Mouse (Mus musculus) neutrophil, adult 5-6 weeks (primary cell): ENCODE data around the gene Eif2a. TPM values are rescaled to one million over a fixed set of nuclear protein-coding genes. Genes with fewer than 3 reads are reported as not detected.

ENCODE experiments used
- ATAC-seq: fragments of 151-379, 151-347 bp; 2 replicates; pipeline ENCODE4 v1.8.0; 2017; ENCODE audit warnings: mild to moderate bottlenecking, moderate TSS enrichment; ENCODE audit not compliant: insufficient number of reproducible peaks, poor library complexity, low FRiP score, severe bottlenecking; ENCODE audit errors: extremely low read depth
- total RNA-seq: library from RNA; stranded (forward); fragments of 200-1000 nt; gene quantifications from 2 replicates; pipeline ENCODE4 v1.2.3, GENCODE M21; 2017

Eif2a gene
- total RNA-seq, result 33.6 and 43.1 TPM in 2 replicates

DNA sequence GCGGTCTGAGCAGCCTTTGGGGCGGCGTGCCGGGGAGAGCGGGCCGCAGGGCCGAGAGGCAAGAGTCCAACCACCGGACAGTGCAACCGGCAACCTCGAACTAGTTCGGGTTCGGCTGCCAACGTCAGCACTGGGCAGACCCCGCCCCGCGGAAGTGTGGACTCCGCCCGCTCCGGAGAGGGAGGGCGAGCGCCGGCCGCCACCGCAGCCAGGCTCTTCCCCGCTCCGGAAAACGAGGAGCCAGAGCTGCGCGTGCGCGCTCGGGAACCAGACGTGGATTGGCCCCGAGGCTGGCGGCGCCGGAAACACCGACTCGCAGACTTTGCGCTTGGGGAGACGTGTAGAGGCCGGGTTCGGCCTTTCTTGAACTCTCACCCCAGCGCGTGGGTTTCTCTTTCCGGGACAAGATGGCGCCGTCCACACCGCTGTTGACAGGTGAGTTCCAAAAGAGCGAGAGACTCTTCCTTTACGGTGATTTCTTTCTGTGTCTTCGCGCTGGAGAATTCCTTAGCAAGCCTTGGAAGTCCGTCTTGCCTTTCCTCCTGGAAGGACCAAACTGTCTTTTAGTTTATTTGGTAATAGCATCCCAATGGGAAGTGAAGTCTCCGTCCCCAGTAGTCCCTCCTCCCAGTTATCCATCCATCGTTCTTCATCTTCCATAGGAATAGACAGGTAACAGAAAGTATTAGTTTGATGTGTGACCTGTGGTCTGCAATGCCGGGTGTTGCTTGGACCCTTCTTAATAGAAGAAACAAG is at the start of gene Eif2a, which contains the start of gene Serp1:
Eif2a (plus strand) TSS at position 170 of the 756 bp plus-strand sequence.
Serp1 (minus strand) TSS at position 241 of the 756 bp plus-strand sequence.
- ATAC-seq, result peak; percentile 95

DNA sequence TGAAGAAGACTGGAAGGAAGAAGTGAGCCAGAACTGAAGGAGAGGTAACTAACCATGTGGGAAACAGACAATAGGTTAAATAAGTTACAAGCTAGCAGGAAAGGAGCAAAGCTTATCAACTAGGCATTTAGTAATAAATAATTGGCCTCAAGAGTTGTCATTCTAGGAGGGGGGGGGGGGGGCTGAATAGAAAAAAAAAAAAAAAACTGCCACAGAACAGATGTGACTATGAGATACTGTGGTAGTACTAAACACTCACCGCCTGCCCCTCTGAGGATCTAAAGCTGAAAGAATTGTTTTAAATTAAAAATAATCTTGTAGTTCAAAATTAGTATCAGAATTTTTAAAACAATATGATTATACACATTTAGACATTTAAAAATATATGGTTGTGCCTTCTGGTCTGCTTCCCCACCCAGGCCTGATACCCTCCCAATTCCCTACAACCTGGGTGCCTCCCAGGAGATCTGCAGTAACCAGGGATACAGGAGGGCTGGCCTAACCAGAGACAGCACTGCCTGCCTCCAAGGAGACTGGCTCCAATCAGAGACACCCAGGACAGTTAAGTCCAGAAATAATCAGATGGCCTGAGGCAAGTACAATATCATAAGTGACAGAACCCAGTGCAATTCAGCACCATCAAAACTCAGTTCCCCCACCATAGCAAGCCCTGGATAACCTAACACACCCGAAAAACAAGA is 46.7 kb upstream of the Eif2a start:
- ATAC-seq, result no peak

DNA sequence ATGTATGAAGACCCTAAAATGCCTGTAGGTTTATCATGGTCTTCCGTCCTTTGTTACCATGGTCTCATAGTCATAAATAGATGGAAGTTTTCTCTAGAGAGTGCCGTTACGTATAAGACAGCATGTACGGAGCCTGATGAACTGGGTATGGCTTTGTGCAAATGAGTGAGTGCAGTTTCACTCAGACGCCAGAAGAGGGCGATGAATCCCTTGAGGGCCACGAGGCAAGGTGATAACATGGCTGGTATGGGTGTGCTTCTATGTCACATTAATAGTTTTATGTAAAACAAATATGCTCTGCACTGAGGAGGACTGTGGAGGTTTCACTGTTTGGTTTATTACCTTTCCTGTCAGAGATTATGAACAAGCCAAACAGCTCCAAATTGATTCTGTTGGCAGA is 39.7 kb upstream of the Eif2a start:
- peak; percentile 88 for ATAC-seq

DNA sequence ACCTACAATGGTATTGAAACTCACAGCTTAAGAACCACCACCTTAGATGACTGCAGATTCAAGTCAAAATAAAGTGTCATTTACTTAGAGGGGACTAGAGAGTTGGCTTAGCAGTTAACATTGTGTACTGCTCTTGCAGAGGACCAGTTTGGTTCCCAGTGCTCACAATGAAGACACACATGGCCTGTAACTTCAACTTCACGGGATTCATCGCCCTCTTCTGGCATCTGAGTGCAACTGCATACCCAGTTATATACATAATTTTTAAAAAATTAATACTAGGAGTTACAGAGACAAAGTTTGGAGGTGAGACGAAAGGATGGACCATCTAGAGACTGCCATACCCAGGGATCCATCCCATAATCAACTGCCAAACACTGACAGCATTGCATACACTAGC is 38.5 kb upstream of the Eif2a start:
- 0 out of 2 replicates have a peak, but pooled peaks have one; percentile 34 for ATAC-seq

DNA sequence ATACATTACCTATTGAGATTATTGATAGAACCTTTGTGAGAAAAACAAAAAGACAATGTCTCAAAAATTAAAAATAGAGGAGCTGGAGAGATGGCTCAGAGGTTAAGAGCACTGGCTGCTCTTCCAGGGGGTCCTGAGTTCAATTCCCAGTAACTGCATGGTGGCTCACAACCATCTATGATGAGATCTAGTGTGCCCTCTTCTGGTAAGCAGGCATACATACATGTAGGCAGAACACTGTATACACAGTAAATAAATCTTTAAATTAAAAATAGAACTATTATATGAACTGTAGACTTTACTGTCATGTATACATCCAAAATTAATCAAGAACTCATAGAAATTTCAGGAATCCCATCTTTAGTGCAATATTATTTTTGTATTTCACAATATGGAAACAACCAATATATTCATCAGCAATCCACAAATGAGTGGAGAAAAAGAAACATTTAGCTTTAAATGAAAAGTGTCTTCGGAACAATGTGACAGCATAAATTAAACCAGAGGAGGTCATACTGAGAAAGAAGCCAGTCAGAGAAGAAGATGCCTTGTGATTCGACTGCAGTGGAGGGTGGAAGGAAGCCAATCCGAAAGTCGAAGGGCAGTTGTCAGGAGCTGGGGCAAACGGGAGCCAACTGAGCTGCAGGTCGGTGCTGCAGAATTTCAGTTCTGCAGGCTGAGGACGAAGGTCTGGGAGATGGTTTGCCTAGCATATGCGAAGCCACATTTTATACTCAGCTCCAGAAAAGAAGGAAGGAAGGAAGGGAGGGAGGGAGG is 37.4 kb upstream of the Eif2a start:
- ATAC-seq, result no peak; the same call in 1 of the 2 replicates

DNA sequence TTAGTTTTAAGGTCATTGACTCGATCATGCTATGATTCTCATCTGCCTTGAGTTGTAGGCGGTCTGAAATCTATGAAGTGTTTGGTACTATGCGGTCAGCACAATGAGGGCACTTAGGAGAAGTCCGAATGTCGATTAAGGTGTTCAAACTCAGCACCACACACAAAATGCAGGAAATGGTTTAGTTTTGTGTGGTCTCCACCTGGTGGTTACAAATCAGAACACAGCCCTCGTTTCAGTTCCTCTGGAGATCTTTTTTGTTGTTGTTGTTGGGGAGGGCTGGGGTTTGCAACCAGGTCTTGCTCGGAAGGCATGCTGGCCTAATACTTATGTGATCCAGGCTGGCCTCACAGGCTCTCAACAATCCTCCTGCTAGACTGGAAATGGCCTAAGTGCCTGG is 34.8 kb upstream of the Eif2a start:
- peak; percentile 69 for ATAC-seq

DNA sequence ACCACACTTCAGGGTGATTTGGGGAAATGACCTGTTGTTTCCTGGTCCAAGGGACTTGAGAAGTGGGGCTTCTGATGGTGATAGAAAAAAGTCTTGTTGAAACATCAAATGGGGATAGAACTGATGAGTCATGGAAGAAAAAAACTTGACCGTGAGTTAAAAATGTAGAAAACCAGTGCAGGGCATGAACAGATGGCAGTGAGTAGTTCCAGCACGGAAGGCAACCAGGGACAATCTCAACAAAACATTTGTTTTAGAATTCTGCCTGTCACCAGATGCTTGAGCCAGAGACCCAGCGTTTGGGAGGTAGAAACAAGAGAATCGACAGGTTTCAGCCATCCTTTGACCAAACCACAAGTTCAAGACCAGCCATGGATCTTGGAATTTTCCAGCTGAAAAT is 32.0 kb upstream of the Eif2a start:
- ATAC-seq, result no peak

DNA sequence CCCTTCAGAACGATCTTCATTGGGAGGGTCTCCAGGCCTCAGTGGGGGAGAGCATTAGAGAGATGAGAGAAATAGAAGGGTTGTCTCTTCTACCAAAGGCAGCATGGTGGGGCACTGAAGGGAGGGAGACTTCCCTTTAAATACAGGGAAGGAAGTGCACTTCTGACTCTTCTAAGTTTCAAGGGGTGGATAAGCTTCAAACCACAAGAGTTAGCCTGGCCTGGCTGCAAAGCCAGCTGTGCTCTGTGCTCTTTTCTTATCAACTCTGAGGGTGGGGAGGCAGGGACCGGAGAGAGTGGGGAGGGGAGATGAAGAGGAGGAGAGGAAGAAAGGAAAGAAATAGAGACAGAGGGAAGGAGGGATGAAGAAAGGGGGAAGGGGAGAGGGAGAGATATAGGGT is 23.7 kb upstream of the Eif2a start:
- peak; percentile 83 for ATAC-seq

DNA sequence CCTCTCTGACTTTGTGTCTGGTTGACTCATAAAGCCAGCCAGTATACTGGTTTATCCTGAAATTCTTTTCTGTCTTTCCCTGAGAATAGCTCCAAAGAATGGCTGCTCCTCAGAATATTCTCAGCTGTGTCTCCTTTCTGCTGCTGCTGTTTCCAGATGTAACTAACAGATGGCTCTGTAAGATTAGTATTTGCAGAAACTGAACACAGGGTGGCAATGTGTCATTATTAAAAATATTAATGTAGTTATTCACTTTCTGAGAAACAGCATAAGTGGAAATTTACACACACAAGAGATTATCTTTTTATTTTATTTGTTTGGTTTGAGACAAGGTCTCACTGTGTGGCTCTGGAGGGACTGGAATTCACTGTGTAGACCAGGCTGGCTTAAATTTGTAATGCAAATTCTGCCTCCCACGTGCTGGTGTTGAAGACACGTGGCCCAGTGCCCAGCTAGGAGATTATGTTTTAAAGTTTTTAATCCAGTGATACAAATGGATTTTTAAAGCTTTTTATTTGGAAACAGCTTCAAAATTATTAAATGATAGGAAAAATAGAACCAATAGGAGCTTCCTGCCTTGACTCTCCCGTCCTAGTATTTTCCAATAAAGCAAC is 21.8 kb upstream of the Eif2a start:
- ATAC-seq, result no peak

DNA sequence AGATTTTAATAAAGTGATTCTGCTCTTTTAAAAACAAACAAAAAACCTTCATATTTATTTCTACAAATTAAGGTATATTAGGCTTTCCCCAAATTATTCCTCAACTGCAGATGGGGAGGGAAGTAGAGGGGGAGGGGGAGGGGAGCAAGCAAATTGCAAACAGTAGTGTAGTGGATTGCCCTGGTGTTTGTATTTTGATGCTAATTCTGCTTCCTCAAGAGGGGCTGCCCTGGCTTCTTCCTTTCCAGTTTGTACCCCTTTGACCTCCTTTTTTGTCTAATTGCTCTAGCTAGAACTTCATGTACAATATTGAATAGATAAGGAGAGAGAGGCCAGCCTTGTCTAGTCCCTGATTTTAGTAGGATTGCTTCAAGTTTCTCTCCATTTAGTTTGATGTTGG is 20.9 kb upstream of the Eif2a start:
- no peak for ATAC-seq

DNA sequence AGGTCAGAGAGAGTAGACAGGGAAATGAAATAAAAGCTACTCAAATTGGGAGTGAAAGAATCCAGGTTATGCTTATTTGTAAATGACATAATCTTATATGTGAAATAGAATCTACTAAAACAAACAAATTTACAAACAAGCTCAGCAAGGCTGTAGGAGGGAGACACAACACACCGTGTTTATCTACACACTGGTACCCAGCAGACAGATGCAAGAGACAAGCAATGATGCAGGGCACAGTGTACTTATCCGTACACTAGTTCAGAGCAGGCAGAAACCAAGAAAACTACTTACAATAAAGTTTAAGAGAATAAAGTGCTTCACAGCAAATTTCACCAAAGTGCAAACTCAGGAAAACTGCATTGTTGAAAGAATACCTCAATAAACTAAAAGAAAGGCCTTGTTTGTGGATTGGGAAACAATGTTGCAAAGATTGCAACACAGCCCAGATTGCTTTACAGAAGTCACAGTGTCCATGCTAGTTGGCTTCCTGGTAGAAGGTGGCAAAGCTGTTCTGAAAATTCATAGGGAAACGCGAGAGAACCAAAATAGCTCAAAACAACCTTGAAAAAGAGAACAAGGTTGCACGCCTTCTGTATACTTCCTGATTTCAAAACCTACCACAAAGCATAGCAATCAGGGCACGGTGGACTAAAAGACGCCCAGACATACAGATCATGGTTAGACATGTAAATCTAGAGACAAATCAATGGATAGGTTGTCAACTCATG is 17.4 kb upstream of the Eif2a start:
- ATAC-seq, result peak; percentile 79

DNA sequence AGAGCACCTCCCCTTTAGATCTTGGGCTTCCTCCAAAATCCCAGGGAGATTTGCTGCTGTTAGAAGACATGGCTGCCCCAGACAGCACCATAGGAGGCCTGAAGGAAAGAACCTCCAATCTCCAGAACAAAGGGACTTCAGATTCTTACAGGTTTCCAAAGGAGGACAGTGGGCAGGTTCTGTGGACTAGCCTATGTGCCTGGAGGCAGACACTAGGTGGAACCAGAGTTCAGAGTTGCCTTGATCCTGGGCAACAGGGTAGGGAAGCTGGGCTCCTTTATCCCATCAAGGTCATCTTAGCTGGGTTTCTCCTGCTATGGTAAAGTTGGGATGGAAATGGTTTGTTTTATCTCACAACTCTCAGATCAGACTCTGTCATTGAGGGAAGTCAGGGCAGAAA is 14.0 kb upstream of the Eif2a start:
- peak; percentile 46; the same call in 1 of the 2 replicates for ATAC-seq

DNA sequence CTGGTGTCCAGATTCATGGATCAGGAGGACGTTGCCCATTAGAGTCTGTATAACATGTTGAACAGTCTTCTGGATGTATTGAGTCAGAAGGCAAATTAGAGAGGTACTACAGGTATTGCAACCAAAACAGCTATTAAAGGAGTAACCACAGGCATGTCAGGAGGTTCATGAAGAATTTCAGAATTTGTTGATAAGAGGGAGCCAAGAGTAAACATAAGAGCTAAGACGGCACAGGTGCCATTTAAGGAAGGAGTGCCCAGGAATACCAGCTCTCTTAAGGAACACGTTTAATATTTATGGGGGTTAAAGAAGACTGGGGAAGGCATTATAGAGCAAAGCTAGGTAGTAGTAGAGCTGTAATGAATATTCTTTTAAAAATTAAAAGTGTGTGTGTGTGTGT is 12.9 kb upstream of the Eif2a start:
- ATAC-seq, result no peak

DNA sequence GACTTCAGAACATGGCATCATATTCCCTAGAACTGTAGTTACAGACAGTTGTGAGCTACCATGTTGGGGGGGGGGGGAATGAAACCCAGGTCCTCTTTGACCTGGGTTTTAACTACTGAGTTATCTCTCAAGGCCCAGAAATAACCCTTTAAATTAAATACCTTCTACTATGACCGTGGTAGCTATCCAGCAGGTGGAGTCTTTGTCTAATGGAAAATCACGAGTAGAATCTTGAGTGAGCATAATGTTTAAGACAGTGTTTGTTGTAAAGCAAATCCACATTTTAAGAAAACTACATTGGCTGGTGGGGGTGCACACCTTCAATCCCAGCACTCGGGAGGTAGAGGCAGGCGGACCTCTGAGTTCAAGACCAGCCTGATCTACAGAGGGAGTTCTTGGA is 12.1 kb upstream of the Eif2a start:
- ATAC-seq, result no peak

DNA sequence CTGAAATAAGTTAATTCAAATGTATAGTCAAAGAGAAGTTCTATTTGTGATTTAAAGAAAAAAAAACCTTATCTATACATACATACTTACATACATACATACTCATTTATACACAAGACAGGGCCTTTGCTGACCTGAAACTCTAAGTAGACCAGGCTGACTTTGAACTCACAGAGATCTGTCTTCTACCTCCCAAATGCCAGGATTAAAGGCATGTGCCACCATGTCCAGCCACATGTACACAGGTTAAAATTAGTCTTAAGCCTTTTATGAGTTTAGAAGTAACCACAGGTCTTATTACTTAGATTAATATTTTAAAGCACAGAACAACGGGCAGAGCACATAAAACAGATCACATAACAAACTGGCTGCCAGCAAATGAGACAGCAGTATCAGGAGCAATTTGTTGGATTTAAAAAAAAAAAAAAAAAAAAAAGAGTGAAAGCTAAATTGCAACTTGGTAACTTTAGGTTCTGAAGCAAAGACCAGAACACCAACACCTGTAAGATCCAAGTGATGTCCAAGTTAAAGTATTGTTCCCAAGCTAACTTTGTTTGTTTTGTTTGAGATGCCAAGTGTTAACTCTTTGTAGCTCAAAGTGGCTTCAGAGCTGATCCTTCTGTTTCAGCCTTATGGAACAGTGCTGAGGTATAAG is 9.5 kb upstream of the Eif2a start:
- ATAC-seq, result no peak

DNA sequence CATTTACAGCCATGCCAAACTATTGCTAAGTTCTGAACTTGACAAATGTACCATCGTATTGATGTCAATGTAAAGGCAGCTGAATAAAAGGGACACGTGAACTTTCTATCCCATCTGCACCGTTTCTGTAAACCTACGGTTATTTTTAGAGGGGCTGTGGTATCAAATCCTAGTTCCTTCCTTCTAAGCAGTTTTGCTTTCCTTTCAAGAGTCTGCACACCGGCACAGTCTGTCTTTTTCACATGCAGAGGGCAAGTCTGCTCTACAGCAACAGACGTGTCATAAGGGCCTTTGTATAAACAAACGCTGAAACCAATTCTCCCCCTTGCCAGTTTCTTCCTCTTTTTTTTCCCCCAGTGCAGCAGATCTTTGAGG is 9.0 kb upstream of the Eif2a start:
- ATAC-seq, result peak; percentile 75

DNA sequence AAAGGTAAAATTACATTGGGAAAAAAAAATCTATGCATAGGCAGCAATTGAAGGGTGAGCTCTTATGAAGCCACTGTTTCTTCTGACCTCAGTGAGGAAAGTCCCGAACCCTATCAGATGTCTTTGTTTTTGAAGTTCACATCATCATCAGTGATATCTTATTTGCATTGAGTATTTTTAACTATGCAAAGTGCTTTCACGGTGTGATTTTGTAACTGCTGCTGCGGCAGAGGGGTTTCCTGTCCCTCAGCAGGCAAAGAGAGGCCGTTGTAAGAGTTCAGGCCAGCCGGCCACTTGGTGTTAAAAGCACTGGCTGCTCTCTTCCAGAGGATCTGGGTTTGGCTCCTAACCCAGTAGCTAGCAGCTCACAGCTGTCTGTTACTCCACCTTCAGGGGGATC is 8.4 kb upstream of the Eif2a start:
- peak; percentile 79 for ATAC-seq

DNA sequence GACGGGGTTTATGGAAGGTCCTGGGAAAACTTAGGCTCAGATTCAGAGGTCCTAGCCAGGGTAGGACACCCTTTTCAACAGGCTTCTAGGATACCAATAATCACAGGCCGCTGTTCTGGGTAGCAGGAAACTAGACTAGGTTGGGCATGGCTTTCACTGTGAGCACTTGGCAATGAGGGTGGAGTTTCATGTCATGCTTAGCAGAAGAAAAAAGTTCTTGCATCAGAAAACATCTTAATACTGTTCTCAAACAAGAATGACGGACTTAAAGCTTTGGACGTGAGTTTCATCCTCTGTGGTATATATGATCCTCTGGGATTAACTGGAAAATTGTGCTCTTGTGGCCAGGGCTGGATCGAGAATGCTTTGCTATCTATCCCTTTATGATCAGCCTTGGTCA is 7.8 kb upstream of the Eif2a start:
- peak; percentile 39; the same call in 1 of the 2 replicates for ATAC-seq
